Mouse (Mus musculus) liver, embryonic 13.5 days (tissue): ENCODE measurements around the gene Heatr9. TPM values are rescaled to one million over a fixed set of nuclear protein-coding genes. Genes with fewer than 3 reads are reported as not detected.

Experiments
- ATAC-seq: fragments of 200-750 bp; cut with Nextera tagmentation; 2 replicates; pipeline ENCODE4 v1.8.0; 2017; ENCODE audit warnings: low read depth, mild to moderate bottlenecking, moderate number of reproducible peaks, moderate library complexity
- DNase-seq: peaks from one replicate; pipeline ENCODE4 v3.0.0; 2022
- H3K27ac ChIP-seq: fragments of 300-500 bp; sonication (generic); 2 replicates; pipeline ENCODE4 v1.5.1; 2015; ENCODE audit warnings: moderate library complexity, mild to moderate bottlenecking, inconsistent platforms
- H3K27me3 ChIP-seq: fragments of 300-500 bp; sonication (generic); 2 replicates; pipeline ENCODE4 v1.6.1; 2015; ENCODE audit warnings: mild to moderate bottlenecking, inconsistent platforms
- H3K36me3 ChIP-seq: fragments of 300-500 bp; sonication (generic); 2 replicates; pipeline ENCODE4 v1.6.1; 2015; ENCODE audit warnings: mild to moderate bottlenecking, inconsistent platforms
- H3K4me1 ChIP-seq: fragments of 300-500 bp; sonication (generic); replicated peaks from 2 replicates; pipeline ENCODE4 v1.6.1; 2015; ENCODE audit warnings: inconsistent platforms
- H3K4me2 ChIP-seq: fragments of 300-500 bp; sonication (generic); 2 replicates; pipeline ENCODE4 v1.6.1; 2015; ENCODE audit warnings: inconsistent platforms, mild to moderate bottlenecking, moderate library complexity
- H3K4me3 ChIP-seq: fragments of 300-500 bp; sonication (generic); replicated peaks from 2 replicates; pipeline ENCODE4 v1.5.1; 2015; ENCODE audit warnings: mild to moderate bottlenecking, inconsistent platforms
- H3K9ac ChIP-seq: fragments of 300-500 bp; sonication (generic); 2 replicates; pipeline ENCODE4 v1.6.1; 2015; ENCODE audit warnings: mild to moderate bottlenecking, inconsistent platforms
- H3K9me3 ChIP-seq: fragments of 300-500 bp; sonication (generic); replicated peaks from 2 replicates; pipeline ENCODE4 v1.6.1; 2016; ENCODE audit warnings: inconsistent platforms
- WGBS: fragments of 180-500 bp; shearing (Covaris S2); methylation state at CpG from one replicate; pipeline ENCODE4 v1.1.7; 2015; ENCODE audit not compliant: insufficient replicate concordance; 5-methylcytosine and 5-hydroxymethylcytosine counted together
- polyA plus RNA-seq: library from polyadenylated mRNA; unstranded; fragments of >200 nt; fragmentation: Nextera tagmentation; extraction: Ambion mirVana; gene quantifications from 2 replicates; pipeline ENCODE4 v1.2.1, GENCODE M21; 2015

The Heatr9 gene
- not detected in 2 replicates for polyA plus RNA-seq

- Histone ChIP-seq H3K36me3 (no peaks in the 10 kb centered on the region), H3K9me3 (no peaks in the 10 kb centered on the region), H3K27me3 (no peaks in the 10 kb centered on the region), H3K9ac (no peak within 1 kb of the TSS), H3K4me1 (no peaks in the 10 kb centered on the region), H3K4me3 (no peak within 1 kb of the TSS), H3K4me2 (no peak within 1 kb of the TSS), H3K27ac (no peak within 1 kb of the TSS)
- no peak for DNase-seq
- 73% methylated on average over 3 of the region's 3 CpGs for WGBS
- no peak for ATAC-seq
Observed at GRCm38 (mm10) chr11:83522075-83522474, at the start of gene Heatr9. TSS of gene Heatr9 (minus strand) at chr11:83522175.

DNA sequence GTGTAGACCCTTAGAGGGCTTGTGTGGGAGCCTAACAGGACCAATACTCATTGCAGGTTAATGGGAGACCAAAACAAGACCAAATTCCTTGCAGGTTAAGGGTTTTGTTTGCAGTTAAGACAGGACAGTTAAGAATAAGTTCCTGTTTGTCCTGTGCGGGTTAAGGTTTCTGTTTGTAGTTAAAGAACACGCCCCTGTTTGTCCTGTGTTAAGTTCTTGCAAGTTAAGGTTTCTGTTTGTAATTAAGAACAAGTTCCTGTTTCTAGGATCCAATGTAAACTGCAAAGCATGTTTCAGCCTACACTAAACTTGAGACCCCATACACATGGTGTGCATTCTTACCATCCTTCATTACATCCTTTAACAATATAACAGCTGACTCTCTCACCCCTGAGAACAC, 48.2 kb upstream of the Heatr9 start:
- H3K9ac ChIP-seq = no peak overlapping the region
- H3K9me3 ChIP-seq = no peaks in the 10 kb centered on the region
- ATAC-seq (no peak), DNase-seq (no peak)
- no peaks in the 10 kb centered on the region for H3K36me3 ChIP-seq
- 45% methylated on average over 2 of the region's 2 CpGs for WGBS
- 0 out of 2 replicates have a peak, but pooled peaks cover 8% of the 10 kb centered on the region for H3K4me1 ChIP-seq
- no peak overlapping the region for H3K27ac ChIP-seq
- no peak overlapping the region for H3K4me3 ChIP-seq
- no peaks in the 10 kb centered on the region for H3K27me3 ChIP-seq
- no peak overlapping the region for H3K4me2 ChIP-seq

DNA sequence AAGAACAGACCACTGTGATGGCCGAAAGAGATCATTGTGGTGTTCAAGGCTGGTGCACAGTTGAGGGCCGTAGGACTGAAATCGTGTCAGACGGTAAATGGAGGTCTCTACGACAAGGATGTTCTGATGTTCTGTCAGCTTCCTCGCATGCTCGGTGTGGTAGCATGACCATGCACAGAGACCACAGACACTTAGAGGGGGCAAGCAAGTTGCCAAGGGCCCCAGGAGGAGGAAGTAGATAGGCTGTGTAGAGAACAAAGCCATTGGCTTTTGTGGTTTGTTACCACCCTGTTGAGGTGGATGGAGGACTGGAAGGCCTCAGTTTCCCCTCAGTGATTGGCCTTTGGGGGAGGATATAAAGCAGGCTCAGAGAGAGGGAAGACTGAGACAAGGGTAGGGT, 47.3 kb upstream of the Heatr9 start:
- Histone ChIP-seq H3K9ac (no peak overlapping the region), H3K9me3 (no peaks in the 10 kb centered on the region), H3K36me3 (no peaks in the 10 kb centered on the region), H3K4me1 (0 out of 2 replicates have a peak, but pooled peaks cover 8% of the 10 kb centered on the region), H3K27me3 (no peaks in the 10 kb centered on the region), H3K4me2 (no peak overlapping the region), H3K27ac (no peak overlapping the region), H3K4me3 (no peak overlapping the region)
- 34% methylated on average over 7 of the region's 7 CpGs for WGBS
- DNase-seq = no peak
- ATAC-seq = no peak

GRCm38 (mm10) chr11:83568786-83569185, 46.8 kb upstream of the Heatr9 start:
- H3K9ac ChIP-seq = no peak overlapping the region
- no peak overlapping the region for H3K27ac ChIP-seq
- no peak for ATAC-seq
- no peaks in the 10 kb centered on the region for H3K9me3 ChIP-seq
- no peak overlapping the region for H3K4me3 ChIP-seq
- WGBS = 29% methylated on average over 3 of the region's 3 CpGs
- no peak for DNase-seq
- H3K27me3 ChIP-seq = no peaks in the 10 kb centered on the region
- H3K4me1 ChIP-seq = 0 out of 2 replicates have a peak, but pooled peaks cover 8% of the 10 kb centered on the region
- H3K4me2 ChIP-seq = no peak overlapping the region
- no peaks in the 10 kb centered on the region for H3K36me3 ChIP-seq

GRCm38 (mm10) chr11:83568061-83568460, 46.1 kb upstream of the Heatr9 start:
- Histone ChIP-seq H3K27me3 (no peaks in the 10 kb centered on the region), H3K4me3 (no peak overlapping the region), H3K9me3 (no peaks in the 10 kb centered on the region), H3K9ac (no peak overlapping the region), H3K27ac (no peak overlapping the region), H3K36me3 (no peaks in the 10 kb centered on the region), H3K4me1 (0 out of 2 replicates have a peak, but pooled peaks cover 8% of the 10 kb centered on the region), H3K4me2 (no peak overlapping the region)
- no peak for ATAC-seq
- DNase-seq = no peak
- WGBS = 74% methylated on average over 9 of the region's 9 CpGs

GRCm38 (mm10) chr11:83567311-83567710, 45.3 kb upstream of the Heatr9 start:
- DNase-seq (no peak), ATAC-seq (no peak)

GRCm38 (mm10) chr11:83566617-83567016, 44.6 kb upstream of the Heatr9 start:
- Histone ChIP-seq H3K27ac (no peak overlapping the region), H3K4me1 (0 out of 2 replicates have a peak, but pooled peaks cover 8% of the 10 kb centered on the region), H3K9me3 (no peaks in the 10 kb centered on the region), H3K9ac (no peak overlapping the region), H3K4me3 (no peak overlapping the region), H3K27me3 (no peaks in the 10 kb centered on the region), H3K4me2 (no peak overlapping the region), H3K36me3 (no peaks in the 10 kb centered on the region)
- no peak for ATAC-seq
- DNase-seq = no peak

More at GRCm38 (mm10) chr11:83567311-83567710, 45.3 kb upstream of the Heatr9 start:
- Histone ChIP-seq H3K9me3 (no peaks in the 10 kb centered on the region), H3K36me3 (no peaks in the 10 kb centered on the region), H3K27me3 (no peaks in the 10 kb centered on the region), H3K27ac (no peak overlapping the region), H3K4me3 (no peak overlapping the region), H3K4me1 (0 out of 2 replicates have a peak, but pooled peaks cover 8% of the 10 kb centered on the region), H3K9ac (no peak overlapping the region), H3K4me2 (no peak overlapping the region)
- 60% methylated on average over 7 of the region's 7 CpGs for WGBS

DNA sequence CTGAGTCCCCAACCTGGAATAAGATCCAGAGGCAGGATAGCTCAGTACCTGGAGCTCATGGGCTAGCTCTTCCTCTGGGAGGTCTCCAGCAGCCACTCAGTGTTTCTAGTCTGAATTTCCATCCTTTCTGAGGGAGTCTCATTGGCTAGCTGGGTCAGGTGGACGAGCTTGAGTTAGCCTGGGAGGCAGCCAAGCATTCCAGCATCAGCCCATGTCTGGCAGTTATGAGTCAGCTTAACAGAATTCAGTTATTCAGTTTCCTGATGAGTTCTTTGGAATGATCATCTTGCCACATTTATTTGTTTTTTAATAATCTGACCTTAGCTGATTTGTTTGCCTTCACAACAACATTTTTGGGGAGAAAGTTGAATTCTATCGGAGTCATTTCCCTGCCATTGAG, 41.8 kb upstream of the Heatr9 start:
- H3K9me3 ChIP-seq = no peaks in the 10 kb centered on the region
- H3K4me3 ChIP-seq = no peak overlapping the region
- H3K4me2 ChIP-seq = no peak overlapping the region
- no peak for DNase-seq
- no peak for ATAC-seq
- WGBS = 59% methylated on average over 2 of the region's 2 CpGs
- H3K27me3 ChIP-seq = no peaks in the 10 kb centered on the region
- H3K27ac ChIP-seq = no peak overlapping the region
- no peak overlapping the region for H3K9ac ChIP-seq
- H3K4me1 ChIP-seq = no peaks in the 10 kb centered on the region
- no peaks in the 10 kb centered on the region for H3K36me3 ChIP-seq

DNA sequence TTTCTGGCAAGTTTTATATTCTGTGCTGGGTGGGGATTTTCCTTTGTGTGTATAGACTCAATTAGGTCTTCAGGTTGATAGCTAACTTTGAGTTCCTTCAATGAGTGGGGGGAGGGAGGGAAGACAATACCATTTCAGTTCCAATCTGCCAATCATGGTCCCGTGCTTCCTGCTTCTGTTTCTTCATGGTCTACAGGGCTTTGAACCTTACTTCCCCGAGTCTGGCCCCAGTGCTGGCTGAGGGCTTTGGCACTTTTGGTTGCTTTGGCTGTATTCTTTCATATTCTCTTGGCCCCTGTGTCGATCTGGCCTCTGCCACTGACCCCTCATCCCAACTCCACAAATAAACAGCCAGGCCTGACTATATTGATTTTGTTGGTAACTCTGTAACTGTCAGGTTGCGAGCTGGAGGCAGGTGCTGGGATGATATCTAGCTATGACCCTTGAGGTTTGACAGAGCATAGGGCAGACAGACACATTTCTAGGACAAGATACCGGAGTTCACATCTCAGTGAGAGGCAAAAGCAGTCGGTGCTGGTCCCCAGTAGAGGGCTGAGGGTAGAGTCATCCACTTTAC, 40.4 kb upstream of the Heatr9 start:
- 36% methylated on average over 6 of the region's 6 CpGs for WGBS
- Histone ChIP-seq H3K27ac (no peak overlapping the region; the same call in 1 of the 2 replicates), H3K27me3 (no peaks in the 10 kb centered on the region), H3K9ac (no peak overlapping the region), H3K4me3 (no peak overlapping the region), H3K4me1 (no peaks in the 10 kb centered on the region), H3K9me3 (no peaks in the 10 kb centered on the region), H3K36me3 (no peaks in the 10 kb centered on the region), H3K4me2 (no peak overlapping the region)
- DNase-seq (no peak), ATAC-seq (peak; percentile 36; the same call in 1 of the 2 replicates)

DNA sequence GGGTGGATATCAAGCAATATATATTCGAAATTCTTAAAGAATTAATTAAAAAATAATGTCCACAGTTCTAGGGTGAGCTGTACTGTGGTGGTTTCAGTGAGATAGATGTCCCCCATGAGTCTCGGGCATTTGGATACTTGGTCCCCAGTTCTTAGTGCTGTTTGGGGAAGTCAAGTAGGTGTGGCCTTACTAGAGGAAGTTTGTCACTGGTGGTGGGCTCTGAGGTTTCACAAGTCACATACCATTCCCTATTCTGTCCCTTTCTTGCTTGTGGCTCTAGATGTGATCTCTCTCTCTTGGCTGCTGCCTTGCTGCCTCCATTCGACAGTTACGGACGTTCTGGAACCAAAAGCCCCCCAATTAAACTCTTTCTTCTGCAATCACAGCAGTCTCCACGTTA, 38.4 kb upstream of the Heatr9 start:
- no peaks in the 10 kb centered on the region for H3K27me3 ChIP-seq
- no peak overlapping the region for H3K27ac ChIP-seq
- H3K9me3 ChIP-seq = no peaks in the 10 kb centered on the region
- H3K4me3 ChIP-seq = no peak overlapping the region
- no peaks in the 10 kb centered on the region for H3K36me3 ChIP-seq
- no peak overlapping the region for H3K9ac ChIP-seq
- H3K4me2 ChIP-seq = no peak overlapping the region
- DNase-seq (no peak), ATAC-seq (no peak)
- WGBS = 20% methylated on average over 6 of the region's 6 CpGs
- H3K4me1 ChIP-seq = no peaks in the 10 kb centered on the region

- no peaks in the 10 kb centered on the region for H3K4me1 ChIP-seq
- ATAC-seq = no peak
- no peak overlapping the region for H3K4me2 ChIP-seq
- no peaks in the 10 kb centered on the region for H3K27me3 ChIP-seq
- no peak overlapping the region for H3K27ac ChIP-seq
- 65% methylated on average over 10 of the region's 10 CpGs for WGBS
- no peak for DNase-seq
- H3K36me3 ChIP-seq = no peaks in the 10 kb centered on the region
- H3K9me3 ChIP-seq = no peaks in the 10 kb centered on the region
- H3K9ac ChIP-seq = no peak overlapping the region
- H3K4me3 ChIP-seq = no peak overlapping the region
Observed at GRCm38 (mm10) chr11:83557074-83557473, 35.1 kb upstream of the Heatr9 start.

- DNase-seq = no peak
- no peak for ATAC-seq
- Histone ChIP-seq H3K9me3 (no peaks in the 10 kb centered on the region), H3K9ac (no peak overlapping the region), H3K27ac (no peak overlapping the region), H3K4me2 (no peak overlapping the region), H3K4me3 (no peak overlapping the region), H3K36me3 (no peaks in the 10 kb centered on the region), H3K4me1 (no peaks in the 10 kb centered on the region), H3K27me3 (no peaks in the 10 kb centered on the region)
- WGBS = 26% methylated on average over 8 of the region's 8 CpGs
Observed at GRCm38 (mm10) chr11:83556085-83556781, 34.3 kb upstream of the Heatr9 start.
